Mouse (Mus musculus) bone marrow, adult 2 months (tissue): ENCODE data around the gene Emc10.

Experiments used
- CTCF ChIP-seq: fragments of 200-500 bp; IDR thresholded peaks from 2 replicates; pipeline ENCODE4 v1.5.1; 2011; ENCODE audit warnings: low read length, control low read depth; ENCODE audit not compliant: control insufficient read depth, insufficient read depth
- POLR2A ChIP-seq: fragments of 200-500 bp; IDR thresholded peaks from 2 replicates; pipeline ENCODE4 v1.6.1; 2011; ENCODE audit warnings: low read depth, mild to moderate bottlenecking, control low read depth, low read length, borderline replicate concordance; ENCODE audit not compliant: control insufficient read depth

- TF ChIP-seq CTCF = no peak
- TF ChIP-seq POLR2A = no peak
Observed at GRCm38 (mm10) chr7:44494681-44495080, 1.6 kb downstream of the Emc10 start.
